Mouse (Mus musculus) liver, embryonic 14.5 days (tissue): ENCODE data around the gene Fuom. TPM values are rescaled to one million over a fixed set of nuclear protein-coding genes. Genes with fewer than 3 reads are reported as not detected.

Source experiments
- ATAC-seq: fragments of 200-750 bp; cut with Nextera tagmentation; 2 replicates; pipeline ENCODE4 v1.8.0; 2017; ENCODE audit warnings: moderate number of reproducible peaks, mild to moderate bottlenecking, moderate library complexity; ENCODE audit not compliant: insufficient read depth
- DNase-seq, 3 experiments: peaks; one replicate each; pipeline ENCODE4 v3.0.0-alpha.2; 2012 to 2013; ENCODE audit warnings: low read depth in 3 of 3, low spot score in 3 of 3
- H3K27ac ChIP-seq: fragments of 300-500 bp; sonication (generic); 2 replicates; pipeline ENCODE4 v1.5.1; 2014; ENCODE audit warnings: moderate library complexity, mild to moderate bottlenecking, control low read depth, inconsistent platforms
- H3K27me3 ChIP-seq: fragments of 300-500 bp; sonication (generic); 2 replicates; pipeline ENCODE4 v1.6.1; 2014; ENCODE audit warnings: mild to moderate bottlenecking, low read length, moderate library complexity; ENCODE audit not compliant: control insufficient read depth, insufficient read depth
- H3K36me3 ChIP-seq: fragments of 300-500 bp; sonication (generic); replicated peaks from 2 replicates; pipeline ENCODE4 v1.6.1; 2014; ENCODE audit warnings: low read depth; ENCODE audit not compliant: control insufficient read depth, insufficient read depth
- H3K4me1 ChIP-seq, 2 experiments: fragments of 200-500 bp in 1 of 2; fragments of 300-500 bp in 1 of 2; sonication (generic) in 1 of 2; replicated peaks; 2 replicates each; pipeline ENCODE4 v1.6.1; 2012 to 2014; ENCODE audit warnings: antibody characterized with exemption in 1 of 2, inconsistent platforms in 1 of 2, low read length in 1 of 2; ENCODE audit not compliant: control insufficient read depth in 2 of 2, insufficient read depth in 2 of 2
- H3K4me2 ChIP-seq: fragments of 300-500 bp; sonication (generic); 2 replicates; pipeline ENCODE4 v1.6.1; 2014; ENCODE audit warnings: low read depth, mild to moderate bottlenecking, control low read depth, moderate library complexity
- H3K4me3 ChIP-seq, 2 experiments: fragments of 200-500 bp in 1 of 2; fragments of 300-500 bp in 1 of 2; sonication (generic) in 1 of 2; 2 replicates each; pipeline ENCODE4 v1.5.1; 2012 to 2014; ENCODE audit warnings: low read depth in 2 of 2, low read length in 2 of 2, mild to moderate bottlenecking in 2 of 2, control low read depth in 1 of 2, inconsistent platforms in 1 of 2, moderate library complexity in 1 of 2; ENCODE audit not compliant: insufficient read depth in 1 of 2
- H3K9ac ChIP-seq: fragments of 300-500 bp; sonication (generic); replicated peaks from 2 replicates; pipeline ENCODE4 v1.6.1; 2014; ENCODE audit warnings: mild to moderate bottlenecking, control low read depth, moderate library complexity
- H3K9me3 ChIP-seq: fragments of 300-500 bp; sonication (generic); 2 replicates; pipeline ENCODE4 v1.6.1; 2016; ENCODE audit warnings: low read length, mixed read lengths; ENCODE audit not compliant: control insufficient read depth
- CTCF ChIP-seq: IDR thresholded peaks from 2 replicates; pipeline ENCODE4 v1.5.1; 2016; ENCODE audit warnings: antibody characterized with exemption, low read depth, control low read depth
- EP300 ChIP-seq: IDR thresholded peaks from 2 replicates; pipeline ENCODE4 v1.6.1; 2016; ENCODE audit warnings: antibody characterized with exemption, low read depth
- WGBS: fragments of 180-500 bp; shearing (Covaris S2); extraction: QIAGEN DNeasy Blood & Tissue Kit; methylation state at CpG from one replicate; pipeline ENCODE4 v1.1.7; 2014; ENCODE audit not compliant: insufficient replicate concordance; 5-methylcytosine and 5-hydroxymethylcytosine counted together
- polyA plus RNA-seq, 2 experiments: library from polyadenylated mRNA; depleted of rRNA in 1 of 2; stranded (reverse) in 1 of 2; unstranded in 1 of 2; fragments of >200 nt; fragmentation: Nextera tagmentation in 1 of 2; extraction: Ambion mirVana in 1 of 2; gene quantifications; 2 replicates each; pipeline versions ENCODE4 v1.2.1 to v1.2.3; 2012 to 2014

Gene Fuom
- polyA plus RNA-seq, 2 experiments = 6.7 to 7.7 TPM

- Histone ChIP-seq H3K9ac (no peak overlapping the region), H3K9me3 (no peaks in the 10 kb centered on the region), H3K36me3 (no peaks in the 10 kb centered on the region), H3K27me3 (peaks cover 75% of the 10 kb centered on the region), H3K4me1 (peaks cover 0 to under 1% of the 10 kb centered on the region in 2 experiments; a peak in 3 of 4 replicates), H3K4me2 (peak overlapping the region; percentile 28; the same call in 1 of the 2 replicates), H3K27ac (no peak overlapping the region), H3K4me3 (peak overlapping the region in 1 of 2 experiments; percentile 4; a peak in 1 of 4 replicates)
- DNase-seq (no peak), ATAC-seq (no peak)
- 2% methylated on average over 33 of the region's 33 CpGs for WGBS
- TF ChIP-seq EP300 = no peak
- no peak for TF ChIP-seq CTCF
These were observed 54.4 kb downstream of the Fuom start for GRCm38 (mm10) chr7:140047811-140048311.

Other genes with a start within 250 kb of the Fuom start
- gene Kndc1, start 207.7 kb downstream of the Fuom start, polyA plus RNA-seq (2012; rRNA removed) = 0.01 and 0.04 TPM in 2 replicates
- gene Kndc1, start 207.7 kb downstream of the Fuom start, polyA plus RNA-seq (2014; fragmentation: Nextera tagmentation; extraction: Ambion mirVana) = not detected in 2 replicates
- not detected in 2 replicates for gene Utf1, start 158.7 kb downstream of the Fuom start, polyA plus RNA-seq (2012; rRNA removed)
- not detected in 2 replicates for gene Utf1, start 158.7 kb downstream of the Fuom start, polyA plus RNA-seq (2014; fragmentation: Nextera tagmentation; extraction: Ambion mirVana)
- gene 6430531B16Rik, start 123.7 kb downstream of the Fuom start, polyA plus RNA-seq (2012; rRNA removed) = 0.04 TPM in 1 of 2 replicates, not detected in the other
- not detected in 2 replicates for gene 6430531B16Rik, start 123.7 kb downstream of the Fuom start, polyA plus RNA-seq (2014; fragmentation: Nextera tagmentation; extraction: Ambion mirVana)
- gene Adam8, start 109.9 kb downstream of the Fuom start, polyA plus RNA-seq (2012; rRNA removed) = 0.83 and 0.98 TPM in 2 replicates
- gene Adam8, start 109.9 kb downstream of the Fuom start, polyA plus RNA-seq (2014; fragmentation: Nextera tagmentation; extraction: Ambion mirVana) = 0.34 and 0.46 TPM in 2 replicates
- 19.8 and 25.6 TPM in 2 replicates for gene Zfp511, start 66.0 kb downstream of the Fuom start, polyA plus RNA-seq (2012; rRNA removed)
- gene Zfp511, start 66.0 kb downstream of the Fuom start, polyA plus RNA-seq (2014; fragmentation: Nextera tagmentation; extraction: Ambion mirVana) = 16.9 and 20.0 TPM in 2 replicates
- gene Tubgcp2, start 65.8 kb downstream of the Fuom start, polyA plus RNA-seq (2012; rRNA removed) = 17.4 and 19.3 TPM in 2 replicates
- 21.6 and 25.3 TPM in 2 replicates for gene Tubgcp2, start 65.8 kb downstream of the Fuom start, polyA plus RNA-seq (2014; fragmentation: Nextera tagmentation; extraction: Ambion mirVana)
- not detected in 2 replicates for gene Msx3, start 53.4 kb downstream of the Fuom start, polyA plus RNA-seq (2012; rRNA removed)
- not detected in 2 replicates for gene Msx3, start 53.4 kb downstream of the Fuom start, polyA plus RNA-seq (2014; fragmentation: Nextera tagmentation; extraction: Ambion mirVana)
- 0.19 TPM in 1 of 2 replicates, not detected in the other for gene Caly, start 19.9 kb downstream of the Fuom start, polyA plus RNA-seq (2012; rRNA removed)
- gene Caly, start 19.9 kb downstream of the Fuom start, polyA plus RNA-seq (2014; fragmentation: Nextera tagmentation; extraction: Ambion mirVana) = not detected in 2 replicates
- gene Prap1, start 9.0 kb downstream of the Fuom start, polyA plus RNA-seq (2012; rRNA removed) = 0.87 TPM in 1 of 2 replicates, not detected in the other
- gene Prap1, start 9.0 kb downstream of the Fuom start, polyA plus RNA-seq (2014; fragmentation: Nextera tagmentation; extraction: Ambion mirVana) = not detected in 2 replicates
- 4.2 and 5.4 TPM in 2 replicates for gene Paox, start 13.4 kb upstream of the Fuom start, polyA plus RNA-seq (2012; rRNA removed)
- gene Paox, start 13.4 kb upstream of the Fuom start, polyA plus RNA-seq (2014; fragmentation: Nextera tagmentation; extraction: Ambion mirVana) = 10.4 and 10.5 TPM in 2 replicates
- 36.5 and 45.7 TPM in 2 replicates for gene Echs1, start 14.0 kb upstream of the Fuom start, polyA plus RNA-seq (2012; rRNA removed)
- 97.2 and 99.0 TPM in 2 replicates for gene Echs1, start 14.0 kb upstream of the Fuom start, polyA plus RNA-seq (2014; fragmentation: Nextera tagmentation; extraction: Ambion mirVana)
- 10.1 and 14.6 TPM in 2 replicates for gene Mtg1, start 35.1 kb upstream of the Fuom start, polyA plus RNA-seq (2012; rRNA removed)
- 17.3 and 18.5 TPM in 2 replicates for gene Mtg1, start 35.1 kb upstream of the Fuom start, polyA plus RNA-seq (2014; fragmentation: Nextera tagmentation; extraction: Ambion mirVana)
- gene Sprn, start 52.4 kb upstream of the Fuom start, polyA plus RNA-seq (2012; rRNA removed) = 0.01 TPM in 1 of 2 replicates, not detected in the other
- not detected in 2 replicates for gene Sprn, start 52.4 kb upstream of the Fuom start, polyA plus RNA-seq (2014; fragmentation: Nextera tagmentation; extraction: Ambion mirVana)
- not detected in 2 replicates for gene Olfr522, start 62.3 kb upstream of the Fuom start, polyA plus RNA-seq (2012; rRNA removed)
- gene Olfr522, start 62.3 kb upstream of the Fuom start, polyA plus RNA-seq (2014; fragmentation: Nextera tagmentation; extraction: Ambion mirVana) = not detected in 2 replicates
- gene Olfr523, start 70.8 kb upstream of the Fuom start, polyA plus RNA-seq (2012; rRNA removed) = not detected in 2 replicates
- not detected in 2 replicates for gene Olfr523, start 70.8 kb upstream of the Fuom start, polyA plus RNA-seq (2014; fragmentation: Nextera tagmentation; extraction: Ambion mirVana)
- not detected in 2 replicates for gene Olfr524, start 103.5 kb upstream of the Fuom start, polyA plus RNA-seq (2012; rRNA removed)
- gene Olfr524, start 103.5 kb upstream of the Fuom start, polyA plus RNA-seq (2014; fragmentation: Nextera tagmentation; extraction: Ambion mirVana) = not detected in 2 replicates
- 0.03 and 0.07 TPM in 2 replicates for gene Cd163l1, start 115.8 kb upstream of the Fuom start, polyA plus RNA-seq (2012; rRNA removed)
- gene Cd163l1, start 115.8 kb upstream of the Fuom start, polyA plus RNA-seq (2014; fragmentation: Nextera tagmentation; extraction: Ambion mirVana) = not detected in 2 replicates
- gene 5830411N06Rik, start 144.8 kb upstream of the Fuom start, polyA plus RNA-seq (2012; rRNA removed) = not detected in 2 replicates
- gene 5830411N06Rik, start 144.8 kb upstream of the Fuom start, polyA plus RNA-seq (2014; fragmentation: Nextera tagmentation; extraction: Ambion mirVana) = not detected in 2 replicates
- not detected in 2 replicates for gene Olfr525, start 218.4 kb upstream of the Fuom start, polyA plus RNA-seq (2012; rRNA removed)
- not detected in 2 replicates for gene Olfr525, start 218.4 kb upstream of the Fuom start, polyA plus RNA-seq (2014; fragmentation: Nextera tagmentation; extraction: Ambion mirVana)
- gene Olfr527, start 231.6 kb upstream of the Fuom start, polyA plus RNA-seq (2012; rRNA removed) = not detected in 2 replicates
- not detected in 2 replicates for gene Olfr527, start 231.6 kb upstream of the Fuom start, polyA plus RNA-seq (2014; fragmentation: Nextera tagmentation; extraction: Ambion mirVana)